Mouse (Mus musculus) CH12.LX (cell line): ENCODE data around the gene Dnmbp. TPM values are rescaled to one million over a fixed set of nuclear protein-coding genes. Genes with fewer than 3 reads are reported as not detected.

Experiments used
- DNase-seq: peaks from one replicate; pipeline ENCODE4 v3.0.0-alpha.2; 2013; ENCODE audit errors: extremely low read depth
- H3K27ac ChIP-seq: 2 replicates; pipeline ENCODE4 v1.5.1; 2012; ENCODE audit warnings: low read depth, mild to moderate bottlenecking, control low read depth, moderate library complexity; ENCODE audit not compliant: insufficient read depth
- H3K27me3 ChIP-seq: replicated peaks from 2 replicates; pipeline ENCODE3; 2012; ENCODE audit warnings: inconsistent platforms
- H3K36me3 ChIP-seq, 2 experiments: replicated peaks in 1 of 2; 2 replicates each; pipeline versions ENCODE3 to v1.6.1; 2012; ENCODE audit warnings: inconsistent platforms in 1 of 2, low read length in 1 of 2, mild to moderate bottlenecking in 1 of 2, mixed read lengths in 1 of 2, moderate library complexity in 1 of 2; ENCODE audit not compliant: control insufficient read depth in 1 of 2, insufficient read depth in 1 of 2
- H3K4me1 ChIP-seq, 2 experiments: 2 replicates each; pipeline ENCODE4 v1.6.1; 2012; ENCODE audit warnings: inconsistent platforms in 1 of 2, moderate library complexity in 1 of 2; ENCODE audit not compliant: insufficient read depth in 2 of 2, control insufficient read depth in 1 of 2
- H3K4me2 ChIP-seq: 2 replicates; pipeline ENCODE4 v1.6.1; 2012; ENCODE audit warnings: low read depth, mild to moderate bottlenecking, control low read depth; ENCODE audit not compliant: poor library complexity, insufficient read depth, severe bottlenecking
- H3K4me3 ChIP-seq, 3 experiments: fragments of 150-350 bp in 1 of 3; sonication (generic) in 1 of 3; replicated peaks in 1 of 3; 2 replicates each; pipeline versions ENCODE3 to v1.5.1; 2011 to 2012; ENCODE audit warnings: low read depth in 2 of 3, low read length in 2 of 3, mild to moderate bottlenecking in 2 of 3, moderate library complexity in 2 of 3, control low read depth in 1 of 3, improper control_type of control experiment in 1 of 3, inconsistent platforms in 1 of 3, mixed read lengths in 1 of 3; ENCODE audit not compliant: poor library complexity in 1 of 3
- H3K79me2 ChIP-seq: replicated peaks from 2 replicates; pipeline ENCODE4 v1.6.1; 2012; ENCODE audit warnings: mild to moderate bottlenecking, moderate library complexity; ENCODE audit not compliant: control insufficient read depth, poor library complexity, insufficient read depth, severe bottlenecking; ENCODE audit errors: extremely low read depth
- H3K9ac ChIP-seq: 2 replicates; pipeline ENCODE4 v1.6.1; 2012; ENCODE audit warnings: low read depth, mild to moderate bottlenecking, control low read depth, moderate library complexity; ENCODE audit not compliant: insufficient read depth
- H3K9me3 ChIP-seq: replicated peaks from 2 replicates; pipeline ENCODE3; 2012; ENCODE audit warnings: low read length, inconsistent platforms, mixed read lengths
- BHLHE40 ChIP-seq: IDR thresholded peaks from 2 replicates; pipeline ENCODE4 v1.6.1; 2011; ENCODE audit warnings: mild to moderate bottlenecking, low read depth, low read length, improper control_type of control experiment
- CHD1 ChIP-seq: IDR thresholded peaks from 2 replicates; pipeline ENCODE4 v1.6.1; 2012; ENCODE audit warnings: low read depth, low read length, improper control_type of control experiment, inconsistent platforms
- CHD2 ChIP-seq: IDR thresholded peaks from 2 replicates; pipeline ENCODE4 v1.6.1; 2011; ENCODE audit warnings: low read length, improper control_type of control experiment
- CTCF ChIP-seq, 2 experiments: IDR thresholded peaks in 1 of 2; conservative IDR thresholded peaks in 1 of 2; 2 replicates each; pipeline ENCODE4 v1.5.1; 2011 to 2012; ENCODE audit warnings: low read depth in 2 of 2, low read length in 2 of 2, improper control_type of control experiment in 1 of 2, inconsistent platforms in 1 of 2, mild to moderate bottlenecking in 1 of 2, moderate library complexity in 1 of 2
- E2F4 ChIP-seq: IDR thresholded peaks from 2 replicates; pipeline ENCODE4 v1.6.1; 2011; ENCODE audit warnings: low read depth, low read length, improper control_type of control experiment; ENCODE audit not compliant: insufficient replicate concordance
- ELF1 ChIP-seq: IDR thresholded peaks from 2 replicates; pipeline ENCODE4 v1.6.1; 2014; ENCODE audit warnings: low read depth, mild to moderate bottlenecking, inconsistent platforms, low read length, improper control_type of control experiment
- EP300 ChIP-seq: IDR thresholded peaks from 2 replicates; pipeline ENCODE4 v1.6.1; 2011; ENCODE audit warnings: low read length, improper control_type of control experiment
- ETS1 ChIP-seq: conservative IDR thresholded peaks from 2 replicates; pipeline ENCODE4 v1.6.1; 2012; ENCODE audit warnings: low read depth, mild to moderate bottlenecking, inconsistent platforms, low read length, improper control_type of control experiment, moderate library complexity
- GABPA ChIP-seq: IDR thresholded peaks from 2 replicates; pipeline ENCODE4 v1.6.1; 2012; ENCODE audit warnings: low read depth, low read length, improper control_type of control experiment, inconsistent platforms; ENCODE audit not compliant: insufficient replicate concordance
- HCFC1 ChIP-seq: IDR thresholded peaks from 2 replicates; pipeline ENCODE4 v1.6.1; 2012; ENCODE audit warnings: low read depth, mild to moderate bottlenecking, inconsistent platforms, low read length, improper control_type of control experiment
- IRF4 ChIP-seq: IDR thresholded peaks from 2 replicates; pipeline ENCODE4 v1.6.1; 2014; ENCODE audit warnings: low read depth, mild to moderate bottlenecking, inconsistent platforms, low read length, improper control_type of control experiment
- JUN ChIP-seq: IDR thresholded peaks from 2 replicates; pipeline ENCODE4 v1.6.1; 2011; ENCODE audit warnings: low read depth, mild to moderate bottlenecking, low read length, improper control_type of control experiment, moderate library complexity; ENCODE audit not compliant: insufficient read depth
- JUND ChIP-seq: conservative IDR thresholded peaks from 2 replicates; pipeline ENCODE4 v1.6.1; 2011; ENCODE audit warnings: low read depth, low read length, improper control_type of control experiment
- KAT2A ChIP-seq: IDR thresholded peaks from 2 replicates; pipeline ENCODE4 v1.6.1; 2012; ENCODE audit warnings: low read length, improper control_type of control experiment, inconsistent platforms; ENCODE audit not compliant: insufficient replicate concordance
- MAFK ChIP-seq: IDR thresholded peaks from 2 replicates; pipeline ENCODE4 v1.6.1; 2011; ENCODE audit warnings: low read length, improper control_type of control experiment; ENCODE audit not compliant: insufficient replicate concordance
- MAX ChIP-seq: IDR thresholded peaks from 2 replicates; pipeline ENCODE4 v1.6.1; 2011; ENCODE audit warnings: low read length, improper control_type of control experiment
- MAZ ChIP-seq: IDR thresholded peaks from 2 replicates; pipeline ENCODE4 v1.6.1; 2012; ENCODE audit warnings: low read depth, mild to moderate bottlenecking, inconsistent platforms, low read length, improper control_type of control experiment, moderate library complexity
- MEF2A ChIP-seq: IDR thresholded peaks from 2 replicates; pipeline ENCODE4 v1.6.1; 2014; ENCODE audit warnings: low read depth, mild to moderate bottlenecking, inconsistent platforms, low read length, improper control_type of control experiment, borderline replicate concordance
- MXI1 ChIP-seq: IDR thresholded peaks from 2 replicates; pipeline ENCODE4 v1.6.1; 2011; ENCODE audit warnings: mild to moderate bottlenecking, low read depth, low read length, improper control_type of control experiment
- MYC ChIP-seq: IDR thresholded peaks from 2 replicates; pipeline ENCODE4 v1.6.1; 2011; ENCODE audit warnings: low read depth, mild to moderate bottlenecking, improper control_type of control experiment, low read length
- NELFE ChIP-seq: IDR thresholded peaks from 2 replicates; pipeline ENCODE4 v1.6.1; 2011; ENCODE audit warnings: low read depth, low read length, improper control_type of control experiment
- NRF1 ChIP-seq: IDR thresholded peaks from 2 replicates; pipeline ENCODE4 v1.6.1; 2014; ENCODE audit warnings: low read depth, mild to moderate bottlenecking, inconsistent platforms, low read length, improper control_type of control experiment, moderate library complexity
- PAX5 ChIP-seq: IDR thresholded peaks from 2 replicates; pipeline ENCODE4 v1.6.1; 2012; ENCODE audit warnings: low read length, inconsistent platforms, mixed read lengths
- POLR2A ChIP-seq: IDR thresholded peaks from 2 replicates; pipeline ENCODE4 v1.6.1; 2011; ENCODE audit warnings: low read depth, mild to moderate bottlenecking, improper control_type of control experiment, low read length
- POLR2AphosphoS2 ChIP-seq: IDR thresholded peaks from 2 replicates; pipeline ENCODE4 v1.6.1; 2011; ENCODE audit warnings: low read depth, low read length, improper control_type of control experiment
- RAD21 ChIP-seq: IDR thresholded peaks from 2 replicates; pipeline ENCODE4 v1.6.1; 2011; ENCODE audit warnings: low read depth, mild to moderate bottlenecking, low read length, improper control_type of control experiment, moderate library complexity
- RCOR1 ChIP-seq: conservative IDR thresholded peaks from 2 replicates; pipeline ENCODE4 v1.6.1; 2012; ENCODE audit warnings: low read depth, mild to moderate bottlenecking, inconsistent platforms, low read length, improper control_type of control experiment
- SIN3A ChIP-seq: IDR thresholded peaks from 2 replicates; pipeline ENCODE4 v1.6.1; 2012; ENCODE audit warnings: low read length, improper control_type of control experiment, inconsistent platforms
- SMC3 ChIP-seq: IDR thresholded peaks from 2 replicates; pipeline ENCODE4 v1.6.1; 2011; ENCODE audit warnings: low read depth, low read length, improper control_type of control experiment
- TBP ChIP-seq: conservative IDR thresholded peaks from 2 replicates; pipeline ENCODE4 v1.6.1; 2011; ENCODE audit warnings: low read depth, low read length, improper control_type of control experiment
- TCF12 ChIP-seq: IDR thresholded peaks from 2 replicates; pipeline ENCODE4 v1.6.1; 2014; ENCODE audit warnings: low read depth, mild to moderate bottlenecking, inconsistent platforms, low read length, improper control_type of control experiment
- UBTF ChIP-seq: IDR thresholded peaks from 2 replicates; pipeline ENCODE4 v1.6.1; 2012; ENCODE audit warnings: low read depth, mild to moderate bottlenecking, inconsistent platforms, low read length, improper control_type of control experiment, moderate library complexity
- USF1 ChIP-seq: IDR thresholded peaks from 2 replicates; pipeline ENCODE4 v1.6.1; 2014; ENCODE audit warnings: low read depth, mild to moderate bottlenecking, inconsistent platforms, low read length, improper control_type of control experiment
- USF2 ChIP-seq: conservative IDR thresholded peaks from 2 replicates; pipeline ENCODE4 v1.6.1; 2011; ENCODE audit warnings: low read depth, low read length, improper control_type of control experiment
- ZC3H11A ChIP-seq: IDR thresholded peaks from 2 replicates; pipeline ENCODE4 v1.6.1; 2012; ENCODE audit warnings: low read depth, mild to moderate bottlenecking, inconsistent platforms, low read length, improper control_type of control experiment
- ZKSCAN1 ChIP-seq: IDR thresholded peaks from 2 replicates; pipeline ENCODE4 v1.6.1; 2012; ENCODE audit warnings: low read depth, inconsistent platforms, low read length, improper control_type of control experiment, borderline replicate concordance
- ZMIZ1 ChIP-seq: IDR thresholded peaks from 2 replicates; pipeline ENCODE4 v1.6.1; 2012; ENCODE audit warnings: low read depth, mild to moderate bottlenecking, inconsistent platforms, low read length, improper control_type of control experiment
- ZNF384 ChIP-seq: IDR thresholded peaks from 2 replicates; pipeline ENCODE4 v1.6.1; 2012; ENCODE audit warnings: low read depth, low read length, improper control_type of control experiment, inconsistent platforms
- dilution Hi-C: fragments of 300-500 bp; cut with MboI; formaldehyde crosslinking; loops from 2 replicates; pipeline ENCODE4 v1.14.3; 2020; ENCODE audit warnings: low sequenced_read_pairs; ENCODE audit not compliant: extremely low pct_unique_long_range_greater_than_20kb, extremely low pct_ligation_motif_present
- in situ Hi-C: fragments of 300-500 bp; cut with MboI; formaldehyde crosslinking; loops from 3 replicates; pipeline ENCODE4 v1.14.3; 2019; ENCODE audit warnings: low sequenced_read_pairs, low pct_ligation_motif_present, low pct_unique_long_range_greater_than_20kb, mixed read lengths
- polyA plus RNA-seq: library from polyadenylated mRNA; unstranded; fragments of >175 nt; gene quantifications from 2 replicates; pipeline ENCODE4 v1.2.1, GENCODE M21; 2012; ENCODE audit warnings: low read depth; ENCODE audit not compliant: insufficient read length
- total RNA-seq, 2 experiments: library from RNA; depleted of rRNA; stranded (reverse); fragments of 300-350 nt in 1 of 2; fragments of >200 nt in 1 of 2; gene quantifications; 2 replicates each; pipeline ENCODE4 v1.2.3; 2012 to 2014

Gene Dnmbp
- total and polyA plus RNA-seq, 3 experiments, result 1.8 to 5.4 (median 2.3) TPM

DNA sequence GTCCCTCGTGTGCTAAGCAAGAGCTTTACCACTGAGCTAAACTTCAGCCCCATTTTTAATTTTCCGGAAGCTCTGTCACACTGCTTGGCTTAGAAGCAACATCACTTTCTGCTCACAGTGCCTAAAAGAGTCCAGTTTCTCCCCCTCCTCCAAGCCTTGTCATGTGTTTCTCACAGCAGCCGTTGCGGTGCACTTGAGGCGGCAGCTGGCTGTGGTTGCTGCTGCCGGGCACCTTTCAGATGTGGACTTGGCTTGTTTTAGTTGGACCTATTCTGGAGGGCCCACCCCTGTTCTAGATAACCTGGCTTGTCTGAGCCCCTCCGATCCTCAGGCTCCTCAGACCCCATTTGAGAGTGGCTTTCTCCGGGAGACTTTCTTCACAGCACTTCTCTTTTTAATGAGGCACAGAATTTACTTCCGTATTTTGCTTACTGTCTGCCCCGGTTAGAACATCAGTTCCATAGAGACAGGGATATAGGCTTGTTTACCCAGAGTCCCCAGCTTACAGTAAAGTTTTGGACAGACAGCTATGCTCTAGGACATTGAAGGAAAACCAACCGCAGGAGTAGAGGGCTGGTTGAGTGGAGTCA is 25.6 kb upstream of the Dnmbp start:
- in situ Hi-C loops (no loop called here), dilution Hi-C loops (no loop called here)
- H3K9ac ChIP-seq, result no peak overlapping the region
- no peaks in the 10 kb centered on the region for H3K36me3 ChIP-seq
- H3K4me1 ChIP-seq, result peaks cover 4 to 23% of the 10 kb centered on the region in 2 experiments; a peak in 3 of 4 replicates
- peak; percentile 76 for DNase-seq
- TF ChIP-seq SIN3A (0 out of 2 replicates have a peak, but pooled peaks have one; percentile 39), TBP (no peak), NRF1 (no peak), TCF12 (no peak), JUND (no peak), RAD21 (no peak), IRF4 (no peak), ZMIZ1 (no peak), MEF2A (no peak), ZNF384 (no peak), MAZ (0 out of 2 replicates have a peak, but pooled peaks have one; percentile 24), ELF1 (no peak; the same call in 1 of the 2 replicates), NELFE (no peak), MAX (peak; percentile 38; the same call in 1 of the 2 replicates), JUN (no peak), CHD2 (peak; percentile 33; the same call in 1 of the 2 replicates), CHD1 (no peak), ZKSCAN1 (no peak), EP300 (peak; percentile 33; the same call in 1 of the 2 replicates), POLR2AphosphoS2 (no peak), CTCF (conservative IDR thresholded peaks at IDR 0.05 in 1 of 2, IDR thresholded peaks at IDR 0.05 in 1 of 2; ENCODE audit: low read depth in 2 of 2, low read length in 2 of 2) (no peak), UBTF (no peak), USF2 (no peak), MAFK (no peak), HCFC1 (no peak), MYC (no peak), SMC3 (no peak), ZC3H11A (no peak), USF1 (no peak), E2F4 (no peak), PAX5 (no peak), POLR2A (no peak), BHLHE40 (peak; percentile 44; the same call in 1 of the 2 replicates), RCOR1 (no peak), KAT2A (no peak), MXI1 (peak; percentile 44; the same call in 1 of the 2 replicates), ETS1 (peak; percentile 48), GABPA (no peak)
- H3K79me2 ChIP-seq, result no peaks in the 10 kb centered on the region
- H3K27me3 ChIP-seq, result no peaks in the 10 kb centered on the region
- H3K4me2 ChIP-seq, result no peak overlapping the region
- H3K4me3 ChIP-seq, result no peak overlapping the region
- no peak overlapping the region for H3K27ac ChIP-seq
- peaks cover 2% of the 10 kb centered on the region for H3K9me3 ChIP-seq
